ENCODE assay signal across 9 mouse cellular contexts in the genomic region with DNA sequence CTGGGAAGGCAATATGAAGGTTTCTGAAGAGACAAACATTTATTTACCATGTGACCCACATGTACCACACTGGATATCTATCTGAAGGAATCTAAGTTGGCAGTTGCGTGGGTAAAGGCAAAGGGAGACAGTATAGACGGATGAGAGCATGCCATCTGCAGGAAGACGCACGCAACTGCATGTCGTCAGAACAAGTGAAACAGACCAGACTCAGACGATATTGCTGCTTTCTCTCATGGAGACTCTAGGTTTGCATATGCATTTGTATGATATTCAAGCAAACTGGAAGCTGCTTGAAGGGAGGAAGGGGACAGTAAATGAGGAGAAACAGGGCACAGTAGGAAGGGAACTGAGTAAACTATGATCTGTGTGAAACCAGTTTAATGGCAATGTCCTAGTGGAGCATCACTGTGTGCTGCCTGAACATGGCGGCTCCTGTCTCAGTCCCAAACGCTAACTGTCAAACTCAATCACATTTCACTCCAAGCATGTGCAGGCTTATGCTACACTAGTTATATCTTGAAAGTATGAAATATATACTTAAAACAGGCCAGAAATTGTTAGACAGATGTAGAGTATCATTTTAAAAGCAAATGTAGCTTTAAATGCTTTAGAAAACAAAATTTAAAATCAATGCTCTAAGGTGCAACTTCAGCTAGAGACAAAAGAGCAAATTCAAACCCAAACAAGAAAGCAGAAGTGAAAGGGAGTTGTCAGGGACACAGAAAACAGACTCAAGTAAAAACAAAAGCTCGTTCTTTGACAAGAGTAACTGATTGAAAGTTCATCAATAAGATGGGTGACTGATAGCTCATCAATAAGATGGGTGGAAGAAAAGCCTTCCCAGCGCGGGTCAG. TPM values are rescaled to one million over a fixed set of nuclear protein-coding genes. Genes with fewer than 3 reads are reported as not detected.
A peak's percentile ranks its signal among the peaks of the same experiment; 100 is the strongest.
DNase-seq lines count a peak whose midpoint lies in the region; ATAC-seq lines count a peak whose summit lies in the region.
"Had no signal": no experiment of that assay in that cellular context is flagged by ENCODE, and none has a peak within 500 bp of the region (broad histone marks: within the 10 kb centered on the region; RNA-seq: fewer than 3 reads in every experiment).

No protein-coding gene starts in this region.

- no peaks in the 10 kb centered on the region for H3K4me1 ChIP-seq in kidney, embryonic 15.5 days
- H3K4me1 ChIP-seq in hindbrain, embryonic 10.5 days (replicated peaks), result no peaks in the 10 kb centered on the region
- H3K4me1 ChIP-seq: lung, embryonic 15.5 days had no signal

- no peak for ATAC-seq in kidney, embryonic 15.5 days (replicated peaks; ENCODE audit: low FRiP score)

- no peak overlapping the region for H3K4me2 ChIP-seq in kidney, embryonic 15.5 days
- H3K4me2 ChIP-seq: lung, embryonic 15.5 days had no signal

- DNase-seq in adrenal gland, postnatal 10 days, result peak; percentile 22
- DNase-seq in adrenal gland, adult 8-10 months, result no peak
- peak; percentile 25 to 40 for DNase-seq in kidney, postnatal 4 days
- DNase-seq in embryo, embryonic 10.5 days (ENCODE audit: low spot score), result peak; percentile 37
- DNase-seq in lung, postnatal 25 days (ENCODE audit: low spot score), result peak; percentile 58
- peak; percentile 59 to 64 for DNase-seq in thymus, postnatal 36 days
- DNase-seq in hindbrain, embryonic 10.5 days (ENCODE audit: low spot score), result no peak

- no peak overlapping the region for H3K9ac ChIP-seq in kidney, embryonic 15.5 days
- H3K9ac ChIP-seq: lung, embryonic 15.5 days had no signal

- H3K4me3 ChIP-seq in kidney, embryonic 15.5 days (replicated peaks), result no peak overlapping the region
- H3K4me3 ChIP-seq in hindbrain, embryonic 10.5 days, result no peak overlapping the region
- H3K4me3 ChIP-seq: lung, embryonic 15.5 days had no signal

- H3K27ac ChIP-seq in kidney, embryonic 15.5 days, result no peak overlapping the region
- no peak overlapping the region for H3K27ac ChIP-seq in hindbrain, embryonic 10.5 days
- H3K27ac ChIP-seq: lung, embryonic 15.5 days had no signal

- 72% methylated on average over 11 of the region's 11 CpGs for WGBS in kidney, embryonic 15.5 days
- WGBS in hindbrain, embryonic 10.5 days, result 63% methylated on average over 11 of the region's 11 CpGs

- peaks cover 19% of the 10 kb centered on the region for H3K36me3 ChIP-seq in kidney, embryonic 15.5 days
- H3K36me3 ChIP-seq in hindbrain, embryonic 10.5 days, result peaks cover 84% of the 10 kb centered on the region
- H3K36me3 ChIP-seq: lung, embryonic 15.5 days had no signal

- H3K27me3 ChIP-seq in kidney, embryonic 15.5 days, result no peaks in the 10 kb centered on the region
- H3K27me3 ChIP-seq in hindbrain, embryonic 10.5 days (ENCODE audit: insufficient read depth, poor library complexity, severe bottlenecking), result no peaks in the 10 kb centered on the region
- H3K27me3 ChIP-seq: lung, embryonic 15.5 days had no signal

- no peaks in the 10 kb centered on the region for H3K9me3 ChIP-seq in kidney, embryonic 15.5 days (replicated peaks)
- no peaks in the 10 kb centered on the region for H3K9me3 ChIP-seq in hindbrain, embryonic 10.5 days
- H3K9me3 ChIP-seq: lung, embryonic 15.5 days had no signal

RNA-seq across cellular contexts. Expression of a gene that starts 24.2 kb away (rescaled TPM):
- total RNA-seq in adrenal gland, postnatal 10 days (2021), result 10 to 100 TPM in 1 of 2 experiments, 1 to 10 TPM in 1; 6.5 to 11.1 TPM
- 10 to 100 TPM in 2 of 4 experiments, 1 to 10 TPM in 2; 3.9 to 20.1 (median 11.7) TPM for total RNA-seq in adrenal gland, adult 8-10 months (2022)
- 34.4 and 37.3 TPM in 2 replicates for polyA plus RNA-seq in kidney, embryonic 15.5 days (2015; fragmentation: Nextera tagmentation; extraction: Ambion mirVana)
- 47.0 and 66.3 TPM in 2 replicates for polyA plus RNA-seq in hindbrain, embryonic 10.5 days (2016; fragmentation: Nextera tagmentation; extraction: Ambion mirVana)

RNA-seq across cellular contexts. Expression of a gene that starts 30.0 kb away (rescaled TPM):
- 1 to 10 TPM; 3.7 to 3.8 TPM for total RNA-seq in adrenal gland, postnatal 10 days (2021)
- 1 to 10 TPM; 1.3 to 2.1 (median 2.0) TPM for total RNA-seq in adrenal gland, adult 8-10 months (2022)
- 33.3 and 33.6 TPM in 2 replicates for polyA plus RNA-seq in kidney, embryonic 15.5 days (2015; fragmentation: Nextera tagmentation; extraction: Ambion mirVana)
- 32.3 and 51.3 TPM in 2 replicates for polyA plus RNA-seq in hindbrain, embryonic 10.5 days (2016; fragmentation: Nextera tagmentation; extraction: Ambion mirVana)

Comparison
In these comparisons a context has a peak if more than half of its experiments do, and no peak if none do; other contexts are left out.
1. DNase-seq: peak in adrenal gland, postnatal 10 days (single experiment), kidney, postnatal 4 days (2 of 2), embryo, embryonic 10.5 days (single experiment), lung, postnatal 25 days (single experiment) and thymus, postnatal 36 days (2 of 2); none in adrenal gland, adult 8-10 months (single experiment) and hindbrain, embryonic 10.5 days (single experiment).